Mouse (Mus musculus) spleen, adult 2 months (tissue): ENCODE measurements around the gene Fgfr1op.

Experiments
- CTCF ChIP-seq: fragments of 200-500 bp; IDR thresholded peaks from 2 replicates; pipeline ENCODE4 v1.5.1; 2011; ENCODE audit warnings: mild to moderate bottlenecking, inconsistent platforms; ENCODE audit not compliant: insufficient read depth, insufficient read length, insufficient replicate concordance; ENCODE audit errors: extremely low read depth
- POLR2A ChIP-seq: fragments of 200-500 bp; IDR thresholded peaks from 2 replicates; pipeline ENCODE4 v1.6.1; 2011; ENCODE audit warnings: low read depth, low read length, inconsistent platforms

- TF ChIP-seq CTCF (no peak), POLR2A (no peak)
Observed at GRCm38 (mm10) chr17:8195685-8196376, 30.5 kb downstream of the Fgfr1op start.
